Mouse (Mus musculus): Measurements from ENCODE around the gene Gm11213.

DNA sequence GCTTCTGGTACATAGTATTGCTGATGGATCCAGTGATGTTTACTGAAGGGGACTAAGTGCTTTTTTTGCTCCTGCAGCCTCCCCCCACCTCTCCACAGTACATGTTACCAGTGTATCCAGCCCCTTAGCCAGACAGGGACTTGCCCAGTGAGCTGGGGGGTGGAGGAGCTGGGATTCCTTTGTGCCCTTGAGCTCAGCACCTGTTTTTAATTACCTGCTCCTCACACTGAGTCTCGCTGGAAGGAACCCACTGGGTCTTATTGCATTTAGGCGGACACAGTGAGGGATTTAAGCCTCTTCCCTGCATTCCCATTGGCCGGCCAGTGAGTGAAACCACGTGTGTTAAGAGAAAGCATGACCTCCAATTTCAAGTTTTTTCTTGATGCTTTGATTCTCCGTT lies 22.5 kb downstream of the Gm11213 start:
- TF ChIP-seq POLR2A (IDR thresholded peaks at IDR 0.05; ENCODE audit: insufficient read depth, low read depth, low read length) (no peak), CTCF (IDR thresholded peaks at IDR 0.05; ENCODE audit: insufficient read depth, low read depth, low read length) (no peak)

Data from olfactory bulb, adult 2 months (tissue).